Mouse (Mus musculus): ENCODE data around the gene Casr.

DNA sequence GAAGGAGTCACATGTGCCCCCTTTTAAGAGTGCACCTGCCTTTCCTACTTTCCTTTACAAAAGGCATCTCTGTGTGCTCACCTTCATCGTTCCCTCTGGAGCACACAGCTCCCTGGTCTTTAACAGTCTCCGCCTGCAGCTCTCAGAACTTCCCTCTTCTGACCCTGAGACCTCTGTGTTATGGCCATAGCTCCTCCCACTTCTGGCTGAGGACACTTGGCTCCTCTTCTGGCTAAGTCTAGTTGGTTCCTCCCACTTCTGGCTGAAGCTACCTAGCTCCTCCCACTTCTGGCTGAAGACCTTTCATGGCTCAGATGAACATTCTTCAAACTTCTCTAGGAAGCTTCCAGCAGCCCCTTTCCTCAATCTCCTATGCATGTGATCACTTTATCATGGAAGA is 59.7 kb downstream of the Casr start:
- TF ChIP-seq POLR2A (IDR thresholded peaks at IDR 0.05; ENCODE audit: insufficient read depth, low read length) (no peak), CTCF (IDR thresholded peaks at IDR 0.05; ENCODE audit: low read depth, low read length) (no peak)
